8 mouse cellular contexts compared by ENCODE assay signal in the genomic region with DNA sequence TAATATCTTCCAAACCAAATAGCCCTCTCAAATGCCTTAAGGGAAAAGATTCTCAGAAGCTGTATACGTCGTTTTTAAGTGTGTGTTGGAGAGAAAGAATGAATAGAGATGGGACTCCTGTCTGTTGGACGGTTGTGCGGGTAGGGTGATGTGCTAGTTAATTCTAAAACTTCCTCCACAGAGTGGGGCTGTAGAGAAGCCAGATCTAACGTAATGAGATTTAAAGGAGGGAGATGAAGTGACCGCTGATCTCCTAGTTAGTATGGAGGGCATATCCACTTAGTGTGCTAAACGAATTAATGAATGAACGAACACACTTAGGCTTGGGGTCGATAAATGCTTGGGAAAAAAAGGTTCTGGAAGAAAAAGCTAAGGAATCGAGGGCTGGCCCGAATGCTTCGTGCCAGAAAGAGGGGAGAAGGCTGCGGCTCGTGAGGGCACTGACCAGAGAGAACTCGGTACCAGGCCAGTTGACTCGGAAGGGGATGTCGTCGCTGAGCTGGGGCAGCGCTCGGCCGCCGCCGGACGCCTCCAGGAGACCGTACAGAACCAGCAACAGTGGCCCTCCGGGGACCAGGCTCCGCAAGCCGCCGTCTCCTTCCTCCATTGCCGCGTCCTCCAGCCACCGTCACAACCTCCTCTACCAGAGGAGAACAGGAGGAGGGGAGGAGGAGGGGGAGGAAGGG. TPM values are rescaled to one million over a fixed set of nuclear protein-coding genes. Genes with fewer than 3 reads are reported as not detected.
DNase-seq lines count a peak whose midpoint lies in the region; ATAC-seq and TF ChIP-seq lines count a peak whose summit lies in the region.

No protein-coding gene starts in this region.

- no peaks in the 10 kb centered on the region for H3K4me1 ChIP-seq in brown adipose tissue, adult 24 weeks (ENCODE audit: control insufficient read depth, insufficient read depth, insufficient read length, low read length)
- H3K4me1 ChIP-seq in heart, embryonic 14.5 days (ENCODE audit: control insufficient read depth in 2 of 2, insufficient read depth in 2 of 2, low read length in 2 of 2) = peaks cover 0 to 16% of the 10 kb centered on the region in 2 experiments; a peak in 2 of 4 replicates
- peaks cover 16% of the 10 kb centered on the region for H3K4me1 ChIP-seq in liver, embryonic 15.5 days (replicated peaks)
- H3K4me1 ChIP-seq in neural tube, embryonic 12.5 days = peaks cover 7% of the 10 kb centered on the region
- H3K4me1 ChIP-seq in stomach, postnatal 0 days (replicated peaks; ENCODE audit: control insufficient read depth, insufficient read depth) = no peaks in the 10 kb centered on the region

- H3K27ac ChIP-seq in brown adipose tissue, adult 24 weeks (replicated peaks; ENCODE audit: low read depth, low read length) = peak overlapping the region; percentile 68
- H3K27ac ChIP-seq in heart, embryonic 14.5 days (replicated peaks in 1 of 2; ENCODE audit: control insufficient read depth in 1 of 2, insufficient read depth in 1 of 2, low read depth in 2 of 2, low read length in 2 of 2) = peak overlapping the region; percentile 61 to 86
- peak overlapping the region; percentile 95 for H3K27ac ChIP-seq in liver, embryonic 15.5 days (replicated peaks)
- H3K27ac ChIP-seq in neural tube, embryonic 12.5 days = 0 out of 2 replicates have a peak overlapping the region, but pooled peaks have one; percentile 43
- H3K27ac ChIP-seq in stomach, postnatal 0 days (replicated peaks) = peak overlapping the region; percentile 84

- H3K27me3 ChIP-seq in heart, embryonic 14.5 days (ENCODE audit: control insufficient read depth, insufficient read depth, low read length) = no peaks in the 10 kb centered on the region
- no peaks in the 10 kb centered on the region for H3K27me3 ChIP-seq in liver, embryonic 15.5 days
- no peaks in the 10 kb centered on the region for H3K27me3 ChIP-seq in neural tube, embryonic 12.5 days (replicated peaks)
- no peaks in the 10 kb centered on the region for H3K27me3 ChIP-seq in stomach, postnatal 0 days (ENCODE audit: control insufficient read depth, insufficient read depth, low read length)

- peak; percentile 36 for TF ChIP-seq CTCF in stomach, postnatal 0 days (IDR thresholded peaks at IDR 0.05; ENCODE audit: low read depth)

- WGBS in heart, embryonic 14.5 days = under 1% methylated on average over 24 of the region's 32 CpGs
- WGBS in liver, embryonic 15.5 days (ENCODE audit: insufficient replicate concordance) = 1% methylated on average over 30 of the region's 32 CpGs
- 1% methylated on average over 29 of the region's 32 CpGs for WGBS in neural tube, embryonic 12.5 days
- 2% methylated on average over 24 of the region's 32 CpGs for WGBS in stomach, postnatal 0 days

- H3K9me3 ChIP-seq in heart, embryonic 14.5 days (ENCODE audit: control insufficient read depth, low read length) = no peaks in the 10 kb centered on the region
- H3K9me3 ChIP-seq in liver, embryonic 15.5 days (replicated peaks) = no peaks in the 10 kb centered on the region
- peaks cover 5% of the 10 kb centered on the region; the same call in 1 of the 2 replicates for H3K9me3 ChIP-seq in neural tube, embryonic 12.5 days
- H3K9me3 ChIP-seq in stomach, postnatal 0 days (ENCODE audit: control insufficient read depth, low read length) = no peaks in the 10 kb centered on the region

- peak overlapping the region; percentile 80 for H3K4me2 ChIP-seq in heart, embryonic 14.5 days (ENCODE audit: low read length)
- H3K4me2 ChIP-seq in liver, embryonic 15.5 days = peak overlapping the region; percentile 66
- H3K4me2 ChIP-seq in neural tube, embryonic 12.5 days (replicated peaks) = peak overlapping the region; percentile 66
- H3K4me2 ChIP-seq in stomach, postnatal 0 days (replicated peaks; ENCODE audit: low read depth) = peak overlapping the region; percentile 69

- peaks cover 37% of the 10 kb centered on the region for H3K36me3 ChIP-seq in heart, embryonic 14.5 days (ENCODE audit: control insufficient read depth, insufficient read depth, low read length)
- peaks cover 29% of the 10 kb centered on the region for H3K36me3 ChIP-seq in liver, embryonic 15.5 days (replicated peaks)
- H3K36me3 ChIP-seq in neural tube, embryonic 12.5 days = peaks cover 29% of the 10 kb centered on the region; the same call in 1 of the 2 replicates
- 0 out of 2 replicates have a peak, but pooled peaks cover 3% of the 10 kb centered on the region for H3K36me3 ChIP-seq in stomach, postnatal 0 days (ENCODE audit: control insufficient read depth, insufficient read depth, low read length)

- no peak for TF ChIP-seq EP300 in stomach, postnatal 0 days (optimal IDR thresholded peaks at IDR 0.05)

- DNase-seq in CD8-positive naive resting alpha-beta T cell, adult 2 months (ENCODE audit: low read depth in 2 of 2, low spot score in 2 of 2) = peak; percentile 9 to 11
- DNase-seq in kidney, postnatal 14 days = peak; percentile 58
- peak; percentile 57 for DNase-seq in stomach, postnatal 0 days (ENCODE audit: low spot score)

- peak overlapping the region; percentile 89 for H3K9ac ChIP-seq in heart, embryonic 14.5 days (ENCODE audit: low read length)
- peak overlapping the region; percentile 93 for H3K9ac ChIP-seq in liver, embryonic 15.5 days
- peak overlapping the region; percentile 66 for H3K9ac ChIP-seq in neural tube, embryonic 12.5 days
- peak overlapping the region; percentile 80 for H3K9ac ChIP-seq in stomach, postnatal 0 days (ENCODE audit: low read length)

- peak; percentile 68 for ATAC-seq in erythroid progenitor cell, adult 5-6 weeks (replicated peaks; ENCODE audit: low FRiP score, poor library complexity, severe bottlenecking)
- peak; percentile 76 for ATAC-seq in heart, embryonic 14.5 days (ENCODE audit: insufficient number of reproducible peaks, insufficient read depth, low FRiP score, low read depth)
- peak; percentile 80 for ATAC-seq in liver, embryonic 15.5 days (ENCODE audit: insufficient read depth)
- ATAC-seq in neural tube, embryonic 12.5 days (ENCODE audit: low FRiP score, low read depth) = peak; percentile 95
- ATAC-seq in stomach, postnatal 0 days (ENCODE audit: low FRiP score, low TSS enrichment) = peak; percentile 80

- peak overlapping the region; percentile 90 for H3K4me3 ChIP-seq in brown adipose tissue, adult 24 weeks (ENCODE audit: insufficient read depth, low read depth, low read length)
- peak overlapping the region; percentile 89 to 92 for H3K4me3 ChIP-seq in heart, embryonic 14.5 days (ENCODE audit: control insufficient read depth in 1 of 2, insufficient read depth in 1 of 2, low read depth in 1 of 2, low read length in 2 of 2)
- H3K4me3 ChIP-seq in liver, embryonic 15.5 days (replicated peaks) = peak overlapping the region; percentile 94
- peak overlapping the region; percentile 53 for H3K4me3 ChIP-seq in neural tube, embryonic 12.5 days
- peak overlapping the region; percentile 78 for H3K4me3 ChIP-seq in stomach, postnatal 0 days (ENCODE audit: low read depth, low read length)

RNA-seq across cellular contexts. Expression of a gene that starts 0.5 kb away (rescaled TPM):
- polyA plus RNA-seq in brown adipose tissue, adult 24 weeks (2012; ENCODE audit: insufficient read depth, insufficient read length, missing spikeins) = 44.2 and 48.6 TPM in 2 replicates
- 36.9 and 73.2 TPM in 2 replicates for total RNA-seq in erythroid progenitor cell, adult 5-6 weeks (2015; ENCODE audit: low replicate concordance)
- total RNA-seq in erythroid progenitor cell, adult 5-6 weeks (2017; ENCODE audit: low replicate concordance) = 37.0 and 39.7 TPM in 2 replicates
- polyA plus RNA-seq in heart, embryonic 14.5 days (2014; fragmentation: Nextera tagmentation; extraction: Ambion mirVana) = 11.3 and 13.5 TPM in 2 replicates
- polyA plus RNA-seq in liver, embryonic 15.5 days (2015; fragmentation: Nextera tagmentation; extraction: Ambion mirVana) = 5.9 and 7.2 TPM in 2 replicates
- 10.7 TPM in 2 replicates for polyA plus RNA-seq in neural tube, embryonic 12.5 days (2016; fragmentation: Nextera tagmentation; extraction: Ambion mirVana)
- 11.4 and 12.1 TPM in 2 replicates for polyA plus RNA-seq in stomach, postnatal 0 days (2015; fragmentation: Nextera tagmentation; extraction: Ambion mirVana)

RNA-seq across cellular contexts. Expression of a gene that starts 32.5 kb away (rescaled TPM):
- 19.1 and 25.0 TPM in 2 replicates for polyA plus RNA-seq in brown adipose tissue, adult 24 weeks (2012; ENCODE audit: insufficient read depth, insufficient read length, missing spikeins)
- 60.5 and 109 TPM in 2 replicates for total RNA-seq in erythroid progenitor cell, adult 5-6 weeks (2015; ENCODE audit: low replicate concordance)
- total RNA-seq in erythroid progenitor cell, adult 5-6 weeks (2017; ENCODE audit: low replicate concordance) = 144 and 152 TPM in 2 replicates
- polyA plus RNA-seq in heart, embryonic 14.5 days (2014; fragmentation: Nextera tagmentation; extraction: Ambion mirVana) = 15.0 and 16.5 TPM in 2 replicates
- polyA plus RNA-seq in liver, embryonic 15.5 days (2015; fragmentation: Nextera tagmentation; extraction: Ambion mirVana) = 87.4 and 96.8 TPM in 2 replicates
- polyA plus RNA-seq in neural tube, embryonic 12.5 days (2016; fragmentation: Nextera tagmentation; extraction: Ambion mirVana) = 17.4 and 17.5 TPM in 2 replicates
- 22.5 and 25.4 TPM in 2 replicates for polyA plus RNA-seq in stomach, postnatal 0 days (2015; fragmentation: Nextera tagmentation; extraction: Ambion mirVana)

Comparison
In these comparisons a context has a peak if more than half of its experiments do, and no peak if none do; other contexts are left out.
1. Peak in every context shown above with its lines: DNase-seq, ATAC-seq, H3K4me3 ChIP-seq and H3K27ac ChIP-seq.
2. H3K27ac ChIP-seq: peak in every context shown above with its lines; median percentile 95 in liver, embryonic 15.5 days; 84 in stomach, postnatal 0 days; 74 in heart, embryonic 14.5 days; 68 in brown adipose tissue, adult 24 weeks; 43 in neural tube, embryonic 12.5 days.